Mouse (Mus musculus): ENCODE data around the gene Pfkfb4.

- TF ChIP-seq CTCF (IDR thresholded peaks at IDR 0.05; ENCODE audit: low read depth, low read length), result peak; percentile 84
- TF ChIP-seq POLR2A (IDR thresholded peaks at IDR 0.05; ENCODE audit: extremely low read depth, insufficient read depth, low read length), result no peak
These were observed 54.7 kb downstream of the Pfkfb4 start for GRCm38 (mm10) chr9:109046306-109046705.

Data from liver, adult 2 months (tissue).